Mouse (Mus musculus) kidney, adult 2 months (tissue): ENCODE results near the gene Gm49395. TPM values are rescaled to one million over a fixed set of nuclear protein-coding genes. Genes with fewer than 3 reads are reported as not detected.
A peak's percentile ranks its signal among the peaks of the same experiment; 100 is the strongest.

ENCODE experiments used
- DNase-seq: peaks from one replicate; pipeline ENCODE4 v3.0.0; 2021
- H3K27ac ChIP-seq: fragments of 200-500 bp; 2 replicates; pipeline ENCODE4 v1.5.1; 2012; ENCODE audit warnings: low read depth, low read length, control low read depth, inconsistent platforms; ENCODE audit not compliant: insufficient read depth
- H3K27me3 ChIP-seq: fragments of 200-500 bp; replicated peaks from 2 replicates; pipeline ENCODE4 v1.6.1; 2012; ENCODE audit warnings: mild to moderate bottlenecking, moderate library complexity, low read length, inconsistent platforms; ENCODE audit not compliant: control insufficient read depth, insufficient read depth
- H3K36me3 ChIP-seq: fragments of 200-500 bp; 2 replicates; pipeline ENCODE4 v1.6.1; 2012; ENCODE audit warnings: mild to moderate bottlenecking, moderate library complexity, low read length, inconsistent platforms; ENCODE audit not compliant: control insufficient read depth, insufficient read depth
- H3K4me1 ChIP-seq: fragments of 200-500 bp; 2 replicates; pipeline ENCODE4 v1.6.1; 2011; ENCODE audit warnings: low read length; ENCODE audit not compliant: control insufficient read depth, insufficient read depth
- H3K4me3 ChIP-seq: fragments of 200-500 bp; 2 replicates; pipeline ENCODE4 v1.5.1; 2011; ENCODE audit warnings: mild to moderate bottlenecking, low read depth, low read length, control low read depth; ENCODE audit not compliant: insufficient read depth
- CTCF ChIP-seq: fragments of 200-500 bp; conservative IDR thresholded peaks from 2 replicates; pipeline ENCODE4 v1.5.1; 2011; ENCODE audit warnings: low read depth, mild to moderate bottlenecking, control low read depth, low read length, moderate library complexity, mixed read lengths; ENCODE audit not compliant: insufficient read depth, insufficient read length
- POLR2A ChIP-seq: fragments of 200-500 bp; IDR thresholded peaks from one replicate; pipeline ENCODE4 v1.6.1; 2011; ENCODE audit warnings: low read depth, low read length, control low read depth
- WGBS: fragments of 180-500 bp; shearing (Covaris S2); methylation state at CpG from one replicate; pipeline ENCODE4 v1.1.7; 2018; 5-methylcytosine and 5-hydroxymethylcytosine counted together
- polyA plus RNA-seq: library from polyadenylated mRNA; depleted of rRNA; stranded (reverse); fragments of >200 nt; gene quantifications from 2 replicates; pipeline ENCODE4 v1.2.3, GENCODE M21; 2012

Gm49395 gene
- polyA plus RNA-seq, 1 experiment: 3.8 TPM

DNA sequence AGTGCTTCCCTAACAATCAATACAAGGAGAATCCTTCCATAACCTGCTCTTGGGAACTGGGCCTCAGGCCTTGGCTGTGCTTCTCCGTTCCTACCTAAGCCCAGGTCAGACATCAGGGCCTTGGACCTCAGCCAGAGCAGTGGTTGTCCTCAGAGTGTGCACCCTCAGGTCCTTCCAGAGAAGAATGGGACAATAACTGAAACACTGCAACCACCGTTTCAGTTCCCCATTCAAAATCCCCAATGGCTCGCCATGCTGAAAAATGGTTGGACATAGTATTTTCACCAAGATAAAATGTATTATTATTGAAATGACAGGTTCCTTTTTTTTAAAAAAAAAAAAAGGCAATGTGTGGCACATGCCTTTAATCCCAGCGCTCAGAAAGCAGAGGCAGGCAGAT is 81.0 kb downstream of the Gm49395 start:
- no peak overlapping the region for H3K4me3 ChIP-seq
- no peaks in the 10 kb centered on the region; the same call in 1 of the 2 replicates for H3K36me3 ChIP-seq
- H3K27ac ChIP-seq: no peak overlapping the region
- TF ChIP-seq CTCF (no peak), POLR2A (no peak)
- H3K4me1 ChIP-seq: no peaks in the 10 kb centered on the region
- H3K27me3 ChIP-seq: no peaks in the 10 kb centered on the region
- DNase-seq: no peak
- 87% methylated on average over 4 of the region's 4 CpGs for WGBS

DNA sequence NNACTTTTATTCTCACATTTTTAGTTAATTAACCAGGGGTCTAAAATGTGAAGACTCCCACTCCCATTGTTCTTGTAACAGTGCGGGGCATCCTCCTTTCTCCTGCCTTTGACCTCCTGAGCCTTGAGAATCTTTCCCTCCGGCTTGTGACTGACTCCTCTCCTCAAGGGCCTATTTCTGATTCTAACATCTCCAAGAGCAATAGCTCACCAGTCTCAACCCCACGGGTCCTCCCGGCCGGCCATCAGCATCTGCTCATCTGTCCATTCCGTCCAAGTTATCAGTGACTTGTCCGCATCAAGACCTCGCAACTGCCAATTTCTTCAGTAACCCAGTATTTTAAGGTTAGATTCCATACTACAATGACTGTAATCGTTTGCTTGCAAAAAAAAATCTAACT is 84.2 kb downstream of the Gm49395 start:
- no peaks in the 10 kb centered on the region; the same call in 1 of the 2 replicates for H3K36me3 ChIP-seq
- no peak overlapping the region for H3K27ac ChIP-seq

DNA sequence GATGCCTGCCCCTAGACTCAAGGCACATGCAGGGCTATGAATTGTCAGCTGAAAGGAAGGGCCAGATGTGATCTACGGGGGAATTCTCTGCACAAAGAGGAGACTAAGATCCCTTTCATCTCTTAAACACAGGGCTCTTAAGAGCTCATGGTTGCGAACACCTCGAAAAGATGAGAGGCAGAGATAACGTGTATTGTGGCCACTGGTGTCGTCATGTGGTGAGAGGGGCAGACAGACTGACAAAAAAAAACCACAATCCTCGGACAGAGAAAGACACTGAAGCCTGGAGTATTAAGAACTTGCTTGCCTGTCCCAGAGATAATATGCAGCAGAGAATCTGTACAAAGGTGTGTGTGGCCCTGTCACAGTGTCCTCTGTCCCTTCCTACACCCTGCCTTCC is 90.2 kb downstream of the Gm49395 start:
- Histone ChIP-seq H3K36me3 (peaks cover 2% of the 10 kb centered on the region; the same call in 1 of the 2 replicates), H3K27ac (no peak overlapping the region), H3K4me1 (no peaks in the 10 kb centered on the region), H3K4me3 (no peak overlapping the region), H3K27me3 (no peaks in the 10 kb centered on the region)
- DNase-seq: no peak
- 80% methylated on average over 6 of the region's 6 CpGs for WGBS
- TF ChIP-seq CTCF (no peak), POLR2A (no peak)

More for the DNA sequence above, 84.2 kb downstream of the Gm49395 start:
- no peak overlapping the region for H3K4me3 ChIP-seq
- no peaks in the 10 kb centered on the region for H3K4me1 ChIP-seq
- H3K27me3 ChIP-seq: no peaks in the 10 kb centered on the region
- TF ChIP-seq POLR2A: no peak
- no peak for TF ChIP-seq CTCF
- WGBS: 94% methylated on average over 9 of the region's 9 CpGs
- no peak for DNase-seq

DNA sequence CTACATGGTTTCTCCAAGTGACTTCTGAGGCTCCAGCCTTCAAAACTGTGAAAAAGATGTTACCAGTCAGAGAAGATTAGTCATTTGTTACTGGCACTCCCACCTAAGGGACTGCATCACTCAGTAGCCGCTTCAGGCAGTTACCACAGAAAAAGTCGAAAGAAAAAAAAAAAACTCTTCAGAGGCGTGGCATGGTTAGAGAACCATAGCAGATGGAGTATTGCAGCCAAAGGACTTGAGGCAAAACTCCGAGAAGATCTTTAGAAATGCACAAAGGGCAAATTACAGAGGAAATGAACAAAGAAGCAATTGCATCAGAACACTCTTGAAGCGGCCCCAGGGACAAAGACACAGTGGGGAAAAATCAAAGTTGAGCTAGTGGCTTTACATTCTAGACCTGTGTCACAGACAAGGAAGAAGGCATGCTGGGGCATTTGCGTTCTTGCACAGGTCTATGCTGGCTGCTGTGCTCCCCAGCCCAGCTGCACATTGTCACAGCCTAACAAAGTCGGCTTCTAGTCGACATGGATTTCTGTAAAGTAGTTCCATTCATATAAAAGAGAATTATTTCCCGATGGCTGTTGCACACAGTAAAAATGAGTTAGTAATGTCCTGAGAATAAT is 95.4 kb downstream of the Gm49395 start:
- Histone ChIP-seq H3K27ac (no peak overlapping the region), H3K4me3 (no peak overlapping the region), H3K4me1 (no peaks in the 10 kb centered on the region), H3K36me3 (peaks cover 4% of the 10 kb centered on the region), H3K27me3 (no peaks in the 10 kb centered on the region)
- TF ChIP-seq POLR2A: no peak
- TF ChIP-seq CTCF: no peak
- WGBS: 50% methylated on average over 9 of the region's 9 CpGs
- DNase-seq: peak; percentile 21

DNA sequence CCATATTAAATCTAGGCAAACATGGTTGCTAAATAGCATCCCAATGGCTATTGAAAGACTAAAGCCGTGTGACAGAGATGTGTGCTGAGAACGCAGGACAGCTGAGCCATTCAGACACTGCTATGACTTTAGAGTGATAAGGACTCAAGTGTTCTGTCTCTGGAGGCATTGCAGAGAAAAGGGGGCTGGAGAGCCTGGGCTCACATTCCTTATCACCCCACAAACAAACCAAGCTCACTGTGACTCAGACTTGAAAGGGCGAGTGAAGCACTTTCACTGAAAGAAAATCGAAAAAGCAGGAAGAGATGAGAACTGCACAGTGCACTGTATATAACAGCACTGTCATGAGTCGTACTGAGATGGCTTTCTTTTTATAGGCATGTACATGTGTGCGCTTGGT is 96.4 kb downstream of the Gm49395 start:
- H3K36me3 ChIP-seq: peaks cover 5% of the 10 kb centered on the region
- no peaks in the 10 kb centered on the region for H3K27me3 ChIP-seq
- TF ChIP-seq CTCF (no peak), POLR2A (no peak)
- no peak overlapping the region for H3K4me3 ChIP-seq
- no peak for DNase-seq
- H3K27ac ChIP-seq: no peak overlapping the region
- 86% methylated on average over 6 of the region's 6 CpGs for WGBS
- no peaks in the 10 kb centered on the region for H3K4me1 ChIP-seq

DNA sequence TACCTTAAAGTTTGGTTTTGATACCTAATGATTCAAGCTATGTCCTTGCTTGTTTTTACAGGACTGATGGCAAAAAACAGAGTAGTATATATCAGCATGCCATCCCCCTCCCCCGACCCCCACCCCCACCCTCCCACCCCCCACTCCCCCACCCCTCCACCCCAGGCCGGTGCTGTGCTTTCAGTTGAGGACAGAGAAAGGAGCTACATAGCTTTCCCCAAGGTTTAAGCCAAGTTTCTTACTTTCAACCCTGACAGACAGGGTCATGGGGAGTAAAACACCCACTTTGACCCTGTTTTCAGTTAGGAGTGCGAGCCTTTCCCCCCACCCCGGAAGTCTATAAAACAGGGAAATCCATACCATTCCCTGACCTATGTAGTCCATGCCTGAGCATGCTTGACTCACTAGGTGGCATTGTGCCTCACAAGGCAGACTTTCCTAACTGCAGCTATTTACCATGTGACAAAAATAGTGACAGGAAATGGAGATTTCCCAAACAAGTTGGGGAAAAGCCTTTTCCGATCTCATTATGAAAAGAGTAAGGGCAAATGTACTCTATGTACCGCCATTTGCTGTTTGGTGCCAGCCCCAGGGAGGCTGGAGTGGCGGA is 98.2 kb downstream of the Gm49395 start:
- DNase-seq: peak; percentile 38
- 27% methylated on average over 7 of the region's 7 CpGs for WGBS
- Histone ChIP-seq H3K4me3 (no peak overlapping the region), H3K27me3 (no peaks in the 10 kb centered on the region), H3K36me3 (peaks cover 7% of the 10 kb centered on the region), H3K27ac (peak overlapping the region; percentile 31; the same call in 1 of the 2 replicates), H3K4me1 (no peaks in the 10 kb centered on the region)
- peak; percentile 50; the same call in 1 of the 2 replicates for TF ChIP-seq CTCF
- TF ChIP-seq POLR2A: no peak

DNA sequence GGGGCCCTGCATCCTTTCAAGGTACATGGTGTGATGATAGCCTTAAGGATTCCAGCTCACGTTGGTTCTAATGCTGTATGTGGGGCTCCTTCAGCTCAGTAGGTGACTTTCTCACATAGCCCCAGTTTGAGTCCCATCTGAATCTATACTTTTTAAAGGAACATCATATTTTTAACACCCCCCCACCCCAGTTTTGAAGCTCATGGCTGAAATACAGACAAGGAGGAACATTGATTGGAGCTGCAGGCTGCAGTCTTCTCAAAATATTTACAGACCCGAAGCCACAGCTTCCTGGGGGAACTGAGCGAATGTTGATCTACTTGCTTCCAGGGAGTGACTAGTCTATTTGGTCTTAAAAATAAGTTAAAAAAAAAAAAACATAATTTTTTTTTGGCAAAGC is 98.9 kb downstream of the Gm49395 start:
- no peaks in the 10 kb centered on the region for H3K4me1 ChIP-seq
- H3K27me3 ChIP-seq: no peaks in the 10 kb centered on the region
- no peak for DNase-seq
- TF ChIP-seq POLR2A (no peak), CTCF (no peak)
- no peak overlapping the region for H3K4me3 ChIP-seq
- 83% methylated on average over 3 of the region's 3 CpGs for WGBS
- H3K27ac ChIP-seq: no peak overlapping the region
- peaks cover 7% of the 10 kb centered on the region for H3K36me3 ChIP-seq
